Mouse (Mus musculus): ENCODE results near the gene Olfr1055. TPM values are rescaled to one million over a fixed set of nuclear protein-coding genes. Genes with fewer than 3 reads are reported as not detected.
"Not testable (repeated sequence)": the region's sequence is repeated elsewhere in the genome, so short reads cannot be mapped to it uniquely, and the experiment has no call there.

The Olfr1055 gene
- not detected in 2 replicates for polyA plus RNA-seq (2015; fragmentation: Nextera tagmentation; extraction: Ambion mirVana)

DNA sequence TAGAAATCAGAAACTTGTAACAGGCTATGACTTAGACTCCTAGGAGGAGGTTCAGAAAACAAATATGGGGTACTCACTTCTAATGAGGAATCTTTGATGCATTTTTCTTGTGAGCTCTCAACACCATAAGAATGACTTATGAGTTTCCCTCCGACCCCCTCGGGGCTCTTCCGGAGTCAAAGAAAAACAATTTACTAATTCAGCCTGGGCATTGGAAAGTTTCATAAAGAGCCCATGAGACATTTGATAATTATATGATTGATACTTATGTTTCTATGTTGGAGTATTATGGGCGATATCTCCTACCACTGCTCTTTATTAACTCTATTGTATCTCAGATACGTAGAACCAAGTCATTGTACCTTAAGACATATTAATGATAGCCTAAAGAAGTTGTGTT lies at the start of gene Olfr1055:
Olfr1055 (minus strand) TSS at position 101 of the 400 bp plus-strand sequence.
- WGBS = 93% methylated on average over 5 of the region's 5 CpGs
- Histone ChIP-seq H3K4me2 (no peak within 1 kb of the TSS), H3K4me1 (replicated peaks) (no peaks in the 10 kb centered on the region), H3K27ac (replicated peaks) (no peak within 1 kb of the TSS), H3K4me3 (no peak within 1 kb of the TSS), H3K36me3 (no peaks in the 10 kb centered on the region), H3K27me3 (no peaks in the 10 kb centered on the region), H3K9ac (no peak within 1 kb of the TSS), H3K9me3 (no peaks in the 10 kb centered on the region)
- ATAC-seq (ENCODE audit: low FRiP score, low read depth) = no peak

DNA sequence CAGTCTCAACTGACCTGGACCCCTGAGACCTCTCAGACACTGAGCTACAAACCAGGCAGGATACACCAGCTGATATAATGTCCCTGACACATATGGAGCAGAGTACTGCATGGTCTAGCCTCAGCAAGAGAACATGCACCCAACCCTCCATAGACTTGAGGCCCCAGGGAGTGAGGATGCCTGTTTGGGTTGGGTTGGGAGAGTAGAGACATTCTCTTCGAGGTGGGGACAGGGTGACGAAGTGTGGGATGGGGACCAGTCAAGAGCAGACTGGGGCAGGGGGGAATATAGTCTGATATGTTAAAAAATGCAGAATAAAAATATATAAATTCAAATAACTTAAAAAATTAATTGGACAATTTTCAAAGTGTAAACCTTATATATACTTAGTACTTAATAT lies 45.0 kb upstream of the Olfr1055 start:
- Histone ChIP-seq H3K4me2 (no peak overlapping the region), H3K4me1 (replicated peaks) (no peaks in the 10 kb centered on the region), H3K36me3 (no peaks in the 10 kb centered on the region), H3K4me3 (no peak overlapping the region), H3K9me3 (no peaks in the 10 kb centered on the region), H3K27me3 (no peaks in the 10 kb centered on the region), H3K27ac (replicated peaks) (no peak overlapping the region), H3K9ac (no peak overlapping the region)
- no peak for ATAC-seq (ENCODE audit: low FRiP score, low read depth)
- WGBS = 94% methylated on average over 2 of the region's 2 CpGs

DNA sequence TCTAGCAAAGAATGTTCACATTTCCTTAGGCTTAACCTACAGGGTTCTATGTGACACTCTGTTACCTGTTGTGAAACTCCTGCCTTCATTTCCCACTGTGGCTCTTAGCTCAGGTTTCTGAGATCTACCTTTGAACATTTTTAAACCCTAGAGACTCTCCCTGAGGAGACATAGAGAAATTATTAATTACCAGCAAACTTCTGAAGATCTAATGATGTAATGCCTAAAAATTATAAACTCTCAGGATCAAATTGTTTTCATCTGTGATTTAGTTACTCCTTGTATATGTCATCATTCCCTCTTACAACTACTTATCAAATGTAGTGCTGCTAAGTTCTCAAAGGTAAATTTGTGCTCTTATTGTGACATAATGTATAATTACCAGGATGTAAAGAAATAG lies 38.4 kb upstream of the Olfr1055 start, which contains the start of gene Olfr1058:
Olfr1058 (minus strand) TSS at position 101 of the 400 bp plus-strand sequence.
- not testable (repeated sequence) for H3K9ac ChIP-seq; H3K36me3 ChIP-seq; H3K4me2 ChIP-seq; H3K4me1 ChIP-seq (replicated peaks); H3K4me3 ChIP-seq; H3K27ac ChIP-seq (replicated peaks); H3K9me3 ChIP-seq; H3K27me3 ChIP-seq; ATAC-seq (ENCODE audit: low FRiP score, low read depth)

DNA sequence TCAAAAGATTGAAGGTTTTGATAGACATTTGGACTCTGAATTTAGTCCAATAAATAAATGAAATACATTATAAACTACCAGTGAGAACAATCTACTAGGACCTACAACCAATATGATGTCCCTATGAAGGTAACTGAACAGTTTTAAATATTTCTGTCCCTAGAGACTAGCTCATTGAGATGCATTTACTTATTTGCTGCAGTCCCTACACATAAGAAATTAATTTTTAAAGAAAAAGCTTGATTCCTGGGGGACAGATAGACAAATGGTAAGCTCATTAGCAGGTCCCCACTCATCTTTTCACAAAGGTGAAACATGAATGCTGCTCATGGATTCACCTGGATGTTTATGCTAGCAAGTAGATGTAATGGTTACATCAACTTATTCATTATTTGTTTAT lies 28.2 kb upstream of the Olfr1055 start, which contains the start of gene Olfr1057:
Olfr1057 (minus strand) TSS at position 101 of the 400 bp plus-strand sequence.
- no peak for ATAC-seq (ENCODE audit: low FRiP score, low read depth)
- Histone ChIP-seq H3K4me2 (no peak within 1 kb of the TSS), H3K9me3 (no peaks in the 10 kb centered on the region), H3K9ac (no peak within 1 kb of the TSS), H3K36me3 (no peaks in the 10 kb centered on the region), H3K4me3 (no peak within 1 kb of the TSS), H3K27ac (replicated peaks) (no peak within 1 kb of the TSS), H3K4me1 (replicated peaks) (no peaks in the 10 kb centered on the region), H3K27me3 (no peaks in the 10 kb centered on the region)

DNA sequence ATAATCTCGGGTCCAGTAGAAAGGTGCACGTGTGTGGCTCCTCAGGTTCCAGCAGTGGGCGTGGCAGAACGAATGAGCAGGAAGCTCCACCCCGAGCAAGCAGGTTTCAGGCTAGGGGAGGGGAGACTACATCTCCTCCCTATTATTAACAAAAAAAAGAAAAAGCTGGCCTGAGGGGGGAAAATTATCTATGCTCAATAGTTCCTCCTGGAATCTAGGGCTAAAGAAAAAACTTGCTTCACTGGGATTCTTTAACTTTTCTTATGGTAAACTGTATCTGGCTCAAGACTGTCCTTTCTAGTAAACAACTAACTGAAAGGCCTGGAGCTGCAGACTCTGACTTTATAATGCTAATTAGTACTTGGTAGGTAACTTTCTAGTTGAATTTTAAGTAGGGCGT lies 16.3 kb upstream of the Olfr1055 start:
- WGBS = 58% methylated on average over 2 of the region's 6 CpGs
- not testable (repeated sequence) for H3K4me2 ChIP-seq, H3K4me3 ChIP-seq

DNA sequence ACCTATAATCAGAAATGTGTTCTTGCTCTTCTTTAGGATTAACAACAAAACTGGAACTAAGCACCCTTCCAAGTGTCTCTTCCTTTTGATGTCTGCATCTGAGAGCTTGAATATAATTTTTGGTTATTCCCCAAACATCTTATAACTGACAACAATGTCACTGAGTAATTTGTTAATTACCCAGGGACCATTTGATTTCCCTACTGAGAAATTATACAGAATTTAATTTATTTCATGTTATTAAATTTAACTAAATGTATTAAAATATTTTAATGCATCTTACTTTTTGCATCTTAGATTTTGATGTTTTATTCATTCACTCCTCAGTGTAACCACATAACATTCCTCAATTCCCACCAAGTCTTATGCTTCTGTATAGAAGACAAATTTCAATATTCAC lies 12.3 kb upstream of the Olfr1055 start, which contains the start of gene Olfr1056:
Olfr1056 (minus strand) TSS at position 101 of the 400 bp plus-strand sequence.
- no peak for ATAC-seq (ENCODE audit: low FRiP score, low read depth)
- no peaks in the 10 kb centered on the region for H3K4me1 ChIP-seq (replicated peaks)
- H3K27me3 ChIP-seq = no peaks in the 10 kb centered on the region

More for the DNA sequence above, 16.3 kb upstream of the Olfr1055 start:
- H3K4me1 ChIP-seq (replicated peaks); H3K27ac ChIP-seq (replicated peaks); H3K9me3 ChIP-seq; H3K36me3 ChIP-seq; H3K9ac ChIP-seq; ATAC-seq (ENCODE audit: low FRiP score, low read depth); H3K27me3 ChIP-seq: not testable (repeated sequence)

DNA sequence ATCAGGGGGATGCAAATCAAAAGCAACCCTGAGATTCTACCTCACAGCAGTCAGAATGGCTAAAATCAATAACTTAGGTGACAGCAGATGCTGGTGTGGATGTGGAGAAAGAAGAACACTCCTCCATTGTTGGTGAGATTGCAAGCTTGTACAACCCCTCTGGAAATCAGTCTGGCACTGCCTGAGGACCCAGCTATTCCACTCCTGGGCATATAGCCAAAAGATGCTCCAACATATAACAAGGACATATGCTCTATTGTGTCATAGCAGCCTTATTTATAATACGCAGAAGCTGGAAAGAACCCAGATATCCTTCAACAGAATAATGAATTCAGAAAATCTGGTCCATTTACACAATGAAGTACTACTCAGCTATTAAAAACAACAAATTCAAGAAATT lies 1.7 kb upstream of the Olfr1055 start:
- 76% methylated on average over 1 of the region's 1 CpGs for WGBS
- not testable (repeated sequence) for H3K9ac ChIP-seq; H3K4me2 ChIP-seq; ATAC-seq (ENCODE audit: low FRiP score, low read depth); H3K27ac ChIP-seq (replicated peaks); H3K4me3 ChIP-seq; H3K27me3 ChIP-seq; H3K9me3 ChIP-seq; H3K4me1 ChIP-seq (replicated peaks); H3K36me3 ChIP-seq

More for the DNA sequence above, 12.3 kb upstream of the Olfr1055 start, which contains the start of gene Olfr1056:
- Histone ChIP-seq H3K36me3 (no peaks in the 10 kb centered on the region), H3K4me2 (no peak within 1 kb of the TSS), H3K9ac (no peak within 1 kb of the TSS), H3K27ac (replicated peaks) (no peak within 1 kb of the TSS), H3K9me3 (no peaks in the 10 kb centered on the region), H3K4me3 (no peak within 1 kb of the TSS)

DNA sequence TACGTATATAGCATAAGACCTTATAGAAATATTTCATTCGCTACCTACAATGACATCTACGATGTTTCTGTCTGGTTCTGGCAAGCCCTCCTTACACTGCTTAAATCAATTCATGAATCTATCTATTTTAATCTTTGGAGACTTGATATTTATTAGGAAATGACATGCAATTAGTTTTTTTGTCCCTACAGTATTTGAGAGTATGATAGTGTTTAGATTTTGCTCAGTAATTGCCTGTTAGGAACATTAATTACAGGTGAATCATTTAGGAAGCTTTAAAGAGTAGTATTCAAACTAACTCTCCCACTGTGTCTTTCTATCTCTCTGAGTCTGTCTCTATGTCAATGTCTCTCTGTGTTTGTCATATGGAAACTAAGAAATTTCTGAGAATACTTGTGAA lies 14.8 kb downstream of the Olfr1055 start, which contains the start of gene Olfr1054:
Olfr1054 (minus strand) TSS at position 101 of the 400 bp plus-strand sequence.
- no peak within 1 kb of the TSS for H3K4me2 ChIP-seq
- 83% methylated on average over 3 of the region's 3 CpGs for WGBS
- H3K4me1 ChIP-seq (replicated peaks) = no peaks in the 10 kb centered on the region
- no peaks in the 10 kb centered on the region for H3K36me3 ChIP-seq
- no peak within 1 kb of the TSS for H3K27ac ChIP-seq (replicated peaks)
- H3K27me3 ChIP-seq = no peaks in the 10 kb centered on the region
- no peak for ATAC-seq (ENCODE audit: low FRiP score, low read depth)
- no peaks in the 10 kb centered on the region for H3K9me3 ChIP-seq
- H3K4me3 ChIP-seq = no peak within 1 kb of the TSS
- H3K9ac ChIP-seq = no peak within 1 kb of the TSS

DNA sequence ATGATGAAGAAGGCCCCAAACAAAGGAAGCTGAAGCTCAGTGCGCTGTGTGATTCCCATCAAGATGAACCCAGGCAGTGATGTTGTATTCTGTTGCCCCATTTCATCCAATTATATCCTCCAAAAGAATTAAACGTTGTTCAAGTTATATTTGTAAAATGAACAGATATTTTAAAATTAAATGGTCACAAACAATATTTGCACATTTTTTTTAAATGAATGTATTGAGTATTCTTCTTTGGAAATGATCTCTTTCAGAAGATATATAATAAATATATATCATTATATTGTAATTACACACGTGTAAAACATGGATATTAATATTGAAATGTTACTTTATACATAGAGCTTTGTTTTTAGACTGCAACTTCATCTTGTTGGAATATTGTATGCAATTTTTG lies 34.9 kb downstream of the Olfr1055 start, which contains the start of gene Olfr1053:
Olfr1053 (minus strand) TSS at position 101 of the 400 bp plus-strand sequence.
- Histone ChIP-seq H3K27me3 (no peaks in the 10 kb centered on the region), H3K9me3 (no peaks in the 10 kb centered on the region), H3K27ac (replicated peaks) (no peak within 1 kb of the TSS), H3K4me2 (no peak within 1 kb of the TSS), H3K9ac (no peak within 1 kb of the TSS), H3K4me3 (no peak within 1 kb of the TSS), H3K36me3 (no peaks in the 10 kb centered on the region), H3K4me1 (replicated peaks) (no peaks in the 10 kb centered on the region)
- no peak for ATAC-seq (ENCODE audit: low FRiP score, low read depth)
- WGBS = 65% methylated on average over 3 of the region's 3 CpGs

Other genes starting within 250 kb of the Olfr1055 start
- gene Olfr1039, start 214.4 kb downstream of the Olfr1055 start, polyA plus RNA-seq (2015; fragmentation: Nextera tagmentation; extraction: Ambion mirVana) = not detected in 2 replicates
- not detected in 2 replicates for gene Olfr1040, start 203.6 kb downstream of the Olfr1055 start, polyA plus RNA-seq (2015; fragmentation: Nextera tagmentation; extraction: Ambion mirVana)
- gene Olfr1042, start 188.4 kb downstream of the Olfr1055 start, polyA plus RNA-seq (2015; fragmentation: Nextera tagmentation; extraction: Ambion mirVana) = not detected in 2 replicates
- not detected in 2 replicates for gene Olfr1043, start 182.8 kb downstream of the Olfr1055 start, polyA plus RNA-seq (2015; fragmentation: Nextera tagmentation; extraction: Ambion mirVana)
- not detected in 2 replicates for gene Olfr1044, start 172.5 kb downstream of the Olfr1055 start, polyA plus RNA-seq (2015; fragmentation: Nextera tagmentation; extraction: Ambion mirVana)
- not detected in 2 replicates for gene Olfr52, start 164.6 kb downstream of the Olfr1055 start, polyA plus RNA-seq (2015; fragmentation: Nextera tagmentation; extraction: Ambion mirVana)
- gene Olfr1045, start 147.3 kb downstream of the Olfr1055 start, polyA plus RNA-seq (2015; fragmentation: Nextera tagmentation; extraction: Ambion mirVana) = not detected in 2 replicates
- not detected in 2 replicates for gene Olfr1046, start 131.0 kb downstream of the Olfr1055 start, polyA plus RNA-seq (2015; fragmentation: Nextera tagmentation; extraction: Ambion mirVana)
- not detected in 2 replicates for gene Olfr1047, start 118.9 kb downstream of the Olfr1055 start, polyA plus RNA-seq (2015; fragmentation: Nextera tagmentation; extraction: Ambion mirVana)
- gene Olfr1048, start 110.0 kb downstream of the Olfr1055 start, polyA plus RNA-seq (2015; fragmentation: Nextera tagmentation; extraction: Ambion mirVana) = not detected in 2 replicates
- not detected in 2 replicates for gene Olfr1049, start 92.0 kb downstream of the Olfr1055 start, polyA plus RNA-seq (2015; fragmentation: Nextera tagmentation; extraction: Ambion mirVana)
- not detected in 2 replicates for gene Olfr1051, start 71.2 kb downstream of the Olfr1055 start, polyA plus RNA-seq (2015; fragmentation: Nextera tagmentation; extraction: Ambion mirVana)
- gene Olfr1052, start 57.8 kb downstream of the Olfr1055 start, polyA plus RNA-seq (2015; fragmentation: Nextera tagmentation; extraction: Ambion mirVana) = not detected in 2 replicates
- not detected in 2 replicates for gene Olfr1053, start 35.0 kb downstream of the Olfr1055 start, polyA plus RNA-seq (2015; fragmentation: Nextera tagmentation; extraction: Ambion mirVana)
- not detected in 2 replicates for gene Olfr1054, start 14.9 kb downstream of the Olfr1055 start, polyA plus RNA-seq (2015; fragmentation: Nextera tagmentation; extraction: Ambion mirVana)
- not detected in 2 replicates for gene Olfr1056, start 12.2 kb upstream of the Olfr1055 start, polyA plus RNA-seq (2015; fragmentation: Nextera tagmentation; extraction: Ambion mirVana)
- not detected in 2 replicates for gene Olfr1057, start 28.1 kb upstream of the Olfr1055 start, polyA plus RNA-seq (2015; fragmentation: Nextera tagmentation; extraction: Ambion mirVana)
- gene Olfr1058, start 38.3 kb upstream of the Olfr1055 start, polyA plus RNA-seq (2015; fragmentation: Nextera tagmentation; extraction: Ambion mirVana) = not detected in 2 replicates
- gene Olfr1061, start 63.8 kb upstream of the Olfr1055 start, polyA plus RNA-seq (2015; fragmentation: Nextera tagmentation; extraction: Ambion mirVana) = not detected in 2 replicates
- not detected in 2 replicates for gene Olfr1062, start 76.5 kb upstream of the Olfr1055 start, polyA plus RNA-seq (2015; fragmentation: Nextera tagmentation; extraction: Ambion mirVana)
- gene Olfr1065, start 100.3 kb upstream of the Olfr1055 start, polyA plus RNA-seq (2015; fragmentation: Nextera tagmentation; extraction: Ambion mirVana) = not detected in 2 replicates
- not detected in 2 replicates for gene Olfr1066, start 106.0 kb upstream of the Olfr1055 start, polyA plus RNA-seq (2015; fragmentation: Nextera tagmentation; extraction: Ambion mirVana)
- gene Olfr228, start 137.1 kb upstream of the Olfr1055 start, polyA plus RNA-seq (2015; fragmentation: Nextera tagmentation; extraction: Ambion mirVana) = not detected in 2 replicates
- not detected in 2 replicates for gene Olfr1076, start 158.2 kb upstream of the Olfr1055 start, polyA plus RNA-seq (2015; fragmentation: Nextera tagmentation; extraction: Ambion mirVana)
- gene Olfr1079, start 192.2 kb upstream of the Olfr1055 start, polyA plus RNA-seq (2015; fragmentation: Nextera tagmentation; extraction: Ambion mirVana) = not detected in 2 replicates
- gene Olfr1080, start 208.0 kb upstream of the Olfr1055 start, polyA plus RNA-seq (2015; fragmentation: Nextera tagmentation; extraction: Ambion mirVana) = not detected in 2 replicates
- gene Olfr1082, start 248.7 kb upstream of the Olfr1055 start, polyA plus RNA-seq (2015; fragmentation: Nextera tagmentation; extraction: Ambion mirVana) = not detected in 2 replicates

Measured in hindbrain, embryonic 15.5 days (tissue).